In the genomic region with DNA sequence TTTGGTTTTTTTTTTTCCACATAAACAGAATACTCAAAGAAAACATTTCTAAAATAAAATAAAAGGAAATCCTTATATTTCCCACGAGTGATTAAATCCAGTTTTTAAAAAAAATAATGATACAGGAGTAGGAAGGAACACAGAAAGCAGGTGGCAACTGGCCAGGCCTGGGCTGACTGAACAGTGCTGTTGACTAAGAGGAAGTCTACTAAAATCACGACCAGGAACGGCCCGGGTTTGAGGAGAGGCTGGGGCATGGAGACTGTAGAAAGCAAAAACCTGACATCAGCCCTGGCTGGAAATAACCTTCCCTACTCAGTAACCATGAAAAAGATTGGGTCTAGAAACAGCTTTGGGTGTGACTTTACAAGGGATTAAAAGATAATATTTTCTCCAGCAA, we compare ENCODE assay signal across 17 mouse cellular contexts. TPM values are rescaled to one million over a fixed set of nuclear protein-coding genes. Genes with fewer than 3 reads are reported as not detected.
DNase-seq lines count a peak whose midpoint lies in the region; ATAC-seq lines count a peak whose summit lies in the region.
"Had no signal": no experiment of that assay in that cellular context is flagged by ENCODE, and none has a peak within 500 bp of the region (broad histone marks: within the 10 kb centered on the region; RNA-seq: fewer than 3 reads in every experiment).

No protein-coding gene starts in this region.

- ATAC-seq in cerebellum, adult (ENCODE audit: insufficient number of reproducible peaks, low FRiP score, low TSS enrichment) = no peak
- ATAC-seq: forebrain, embryonic 16.5 days; inflammation-experienced regulatory T-cells, adult 6 months; liver, postnatal 0 days; lung, postnatal 0 days; midbrain, embryonic 15.5 days had no signal

- peak; percentile 43 to 44 for DNase-seq in cerebellum, adult 18-20 months
- DNase-seq in gastrocnemius, postnatal 10 days = peak; percentile 38
- no peak for DNase-seq in gastrocnemius, postnatal 25 days
- DNase-seq in kidney, postnatal 14 days = peak; percentile 36
- DNase-seq in kidney, adult 9 months = no peak
- DNase-seq in right cerebral cortex, postnatal 14 days = peak; percentile 40
- no peak for DNase-seq in right cerebral cortex, postnatal 25 days
- DNase-seq: adrenal gland, postnatal 14 days; layer of hippocampus, postnatal 36 days; liver, postnatal 0 days; thymus, postnatal 14 days had no signal

RNA-seq across cellular contexts. Expression of a gene that starts 48.4 kb away (rescaled TPM):
- total RNA-seq in gastrocnemius, postnatal 10 days (2021) = 1 to 10 TPM in 1 of 2 experiments, under 1 TPM in 1; 0.73 to 1.6 TPM
- total RNA-seq in gastrocnemius, postnatal 25 days (2021) = under 1 TPM; 0.15 to 0.19 TPM
- total RNA-seq: granulocyte monocyte progenitor cell, adult 5-6 weeks had no signal

Comparison
In these comparisons a context has a peak if more than half of its experiments do, and no peak if none do; other contexts are left out.
1. DNase-seq: peak in cerebellum, adult 18-20 months (2 of 2), gastrocnemius, postnatal 10 days (single experiment), kidney, postnatal 14 days (single experiment) and right cerebral cortex, postnatal 14 days (single experiment); none in gastrocnemius, postnatal 25 days (single experiment), kidney, adult 9 months (single experiment) and right cerebral cortex, postnatal 25 days (single experiment).